Mouse (Mus musculus) hindbrain, embryonic 14.5 days (tissue): ENCODE data around the gene Pcnx3. TPM values are rescaled to one million over a fixed set of nuclear protein-coding genes. Genes with fewer than 3 reads are reported as not detected.

Experiments used
- ATAC-seq: fragments of 200-750 bp; cut with Nextera tagmentation; 2 replicates; pipeline ENCODE4 v1.8.0; 2017; ENCODE audit warnings: moderate number of reproducible peaks, mild to moderate bottlenecking, moderate TSS enrichment, moderate library complexity; ENCODE audit not compliant: low FRiP score
- DNase-seq: peaks from one replicate; pipeline ENCODE4 v3.0.0-alpha.2; 2015; ENCODE audit warnings: low spot score
- H3K27ac ChIP-seq: fragments of 300-500 bp; sonication (generic); 2 replicates; pipeline ENCODE4 v1.5.1; 2014; ENCODE audit warnings: mild to moderate bottlenecking, moderate library complexity
- H3K27me3 ChIP-seq: fragments of 300-500 bp; sonication (generic); 2 replicates; pipeline ENCODE4 v1.6.1; 2014; ENCODE audit warnings: mild to moderate bottlenecking, low read length, mixed read lengths; ENCODE audit not compliant: control insufficient read depth, insufficient read depth
- H3K36me3 ChIP-seq: fragments of 300-500 bp; sonication (generic); replicated peaks from 2 replicates; pipeline ENCODE4 v1.6.1; 2014; ENCODE audit not compliant: control insufficient read depth, insufficient read depth
- H3K4me1 ChIP-seq: fragments of 300-500 bp; sonication (generic); replicated peaks from 2 replicates; pipeline ENCODE4 v1.6.1; 2014; ENCODE audit warnings: antibody characterized with exemption, low read length, mixed read lengths; ENCODE audit not compliant: control insufficient read depth, insufficient read depth
- H3K4me2 ChIP-seq: fragments of 300-500 bp; sonication (generic); replicated peaks from 2 replicates; pipeline ENCODE4 v1.6.1; 2014; ENCODE audit warnings: mild to moderate bottlenecking, moderate library complexity
- H3K4me3 ChIP-seq: fragments of 300-500 bp; sonication (generic); replicated peaks from 2 replicates; pipeline ENCODE4 v1.5.1; 2014; ENCODE audit warnings: mild to moderate bottlenecking, low read length
- H3K9ac ChIP-seq: fragments of 300-500 bp; sonication (generic); 2 replicates; pipeline ENCODE4 v1.6.1; 2014
- H3K9me3 ChIP-seq: fragments of 300-500 bp; sonication (generic); 2 replicates; pipeline ENCODE4 v1.6.1; 2016; ENCODE audit warnings: low read length; ENCODE audit not compliant: control insufficient read depth
- WGBS: fragments of 180-500 bp; shearing (Covaris S2); extraction: QIAGEN DNeasy Blood & Tissue Kit; methylation state at CpG from one replicate; pipeline ENCODE4 v1.1.7; 2014; 5-methylcytosine and 5-hydroxymethylcytosine counted together
- polyA plus RNA-seq: library from polyadenylated mRNA; unstranded; fragments of >200 nt; fragmentation: Nextera tagmentation; extraction: Ambion mirVana; gene quantifications from 2 replicates; pipeline ENCODE4 v1.2.1, GENCODE M21; 2014

Pcnx3 gene
- polyA plus RNA-seq, 1 experiment from 2014 or later, result 32.1 TPM

GRCm38 (mm10) chr19:5666386-5666785 lies 22.3 kb downstream of the Pcnx3 start:
- no peak overlapping the region for H3K4me2 ChIP-seq
- no peak overlapping the region for H3K9ac ChIP-seq
- H3K4me3 ChIP-seq, result no peak overlapping the region
- WGBS, result 86% methylated on average over 18 of the region's 18 CpGs
- no peak for ATAC-seq
- no peaks in the 10 kb centered on the region for H3K27me3 ChIP-seq
- H3K27ac ChIP-seq, result no peak overlapping the region
- peaks cover 67% of the 10 kb centered on the region for H3K36me3 ChIP-seq
- H3K4me1 ChIP-seq, result peaks cover 12% of the 10 kb centered on the region
- H3K9me3 ChIP-seq, result no peaks in the 10 kb centered on the region
- DNase-seq, result no peak

- Histone ChIP-seq H3K4me1 (peaks cover 12% of the 10 kb centered on the region), H3K4me3 (no peak overlapping the region), H3K27me3 (no peaks in the 10 kb centered on the region), H3K36me3 (peaks cover 58% of the 10 kb centered on the region), H3K9ac (no peak overlapping the region), H3K9me3 (no peaks in the 10 kb centered on the region), H3K4me2 (no peak overlapping the region), H3K27ac (no peak overlapping the region)
- 93% methylated on average over 15 of the region's 15 CpGs for WGBS
- ATAC-seq (no peak), DNase-seq (no peak)
These were observed 23.2 kb downstream of the Pcnx3 start for GRCm38 (mm10) chr19:5665465-5665864.

GRCm38 (mm10) chr19:5664669-5665257 lies 23.9 kb downstream of the Pcnx3 start:
- Histone ChIP-seq H3K4me3 (no peak overlapping the region), H3K4me1 (peaks cover 12% of the 10 kb centered on the region), H3K27me3 (no peaks in the 10 kb centered on the region), H3K9ac (no peak overlapping the region), H3K9me3 (no peaks in the 10 kb centered on the region), H3K27ac (no peak overlapping the region), H3K36me3 (peaks cover 57% of the 10 kb centered on the region), H3K4me2 (no peak overlapping the region)
- WGBS, result 94% methylated on average over 10 of the region's 10 CpGs
- no peak for DNase-seq
- ATAC-seq, result no peak

DNA sequence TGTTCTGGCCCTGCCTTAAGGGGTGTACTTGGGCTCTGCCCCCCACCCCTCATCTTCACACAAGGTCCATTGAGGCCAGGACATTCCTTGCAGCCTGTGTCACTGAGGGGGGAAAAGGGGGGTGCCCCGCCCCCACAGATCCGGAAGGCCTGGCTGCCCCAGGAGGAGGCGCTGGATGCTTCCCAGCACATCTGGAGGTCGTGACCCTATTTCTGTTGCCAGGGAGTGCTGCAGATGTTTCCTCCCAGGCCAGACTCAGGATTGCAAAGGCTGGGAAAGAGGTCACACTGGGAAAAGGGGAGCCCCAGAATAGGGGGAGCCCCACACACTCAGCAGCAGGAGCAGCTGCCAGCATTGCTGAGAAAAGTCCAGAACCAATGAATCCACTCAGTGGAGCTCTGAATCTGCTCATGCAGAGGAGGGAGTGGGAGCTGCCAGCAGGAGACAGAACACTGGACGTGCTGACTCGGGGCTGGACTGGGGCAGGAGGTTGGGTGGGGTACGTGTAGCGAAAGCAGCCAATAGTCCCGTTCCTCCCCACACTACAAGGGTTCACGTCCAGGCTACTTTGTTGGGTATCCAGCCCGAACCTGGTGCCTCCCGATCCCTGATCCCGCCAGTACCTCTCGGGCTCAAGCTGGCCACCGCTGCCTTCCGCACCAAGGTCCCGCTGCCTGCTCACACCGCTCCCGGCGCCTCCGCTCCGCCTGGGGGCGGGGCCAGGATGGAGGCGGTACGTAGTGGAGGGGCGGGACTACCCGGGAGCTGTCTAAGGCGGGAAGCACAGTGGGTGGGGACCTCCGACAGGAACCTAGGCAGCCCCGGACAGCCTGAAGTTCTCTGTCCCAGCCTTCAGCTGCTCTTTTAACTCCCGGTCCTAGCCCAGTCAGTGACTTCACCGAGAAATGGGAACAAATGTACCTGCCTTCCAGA lies 25.5 kb downstream of the Pcnx3 start, which contains the start of gene Sipa1:
Sipa1 (minus strand) TSS at position 727 of the 933 bp plus-strand sequence.
- Histone ChIP-seq H3K9me3 (no peaks in the 10 kb centered on the region), H3K27ac (peak within 1 kb of the TSS; percentile 51), H3K9ac (peak within 1 kb of the TSS; percentile 28), H3K27me3 (no peaks in the 10 kb centered on the region), H3K4me3 (peak within 1 kb of the TSS; percentile 31), H3K4me2 (peak within 1 kb of the TSS; percentile 50), H3K4me1 (peaks cover 12% of the 10 kb centered on the region), H3K36me3 (peaks cover 44% of the 10 kb centered on the region)
- WGBS, result 1% methylated on average over 32 of the region's 32 CpGs
- peak; percentile 70 for ATAC-seq
- peak; percentile 68 for DNase-seq

- Histone ChIP-seq H3K4me3 (peak overlapping the region; percentile 31), H3K27me3 (no peaks in the 10 kb centered on the region), H3K9me3 (no peaks in the 10 kb centered on the region), H3K9ac (peak overlapping the region; percentile 28; the same call in 1 of the 2 replicates), H3K27ac (0 out of 2 replicates have a peak overlapping the region, but pooled peaks have one; percentile 51), H3K4me2 (peak overlapping the region; percentile 50), H3K4me1 (peaks cover 12% of the 10 kb centered on the region), H3K36me3 (peaks cover 34% of the 10 kb centered on the region)
- ATAC-seq, result no peak
- no peak for DNase-seq
- 76% methylated on average over 8 of the region's 8 CpGs for WGBS
These were observed 26.4 kb downstream of the Pcnx3 start for GRCm38 (mm10) chr19:5662310-5662709.

- peaks cover 4% of the 10 kb centered on the region for H3K27me3 ChIP-seq
- DNase-seq (no peak), ATAC-seq (no peak)
- peaks cover 12% of the 10 kb centered on the region for H3K4me1 ChIP-seq
- no peak overlapping the region for H3K4me3 ChIP-seq
- 88% methylated on average over 16 of the region's 16 CpGs for WGBS
- H3K9me3 ChIP-seq, result no peaks in the 10 kb centered on the region
- H3K9ac ChIP-seq, result no peak overlapping the region
- H3K27ac ChIP-seq, result no peak overlapping the region
- H3K36me3 ChIP-seq, result peaks cover 23% of the 10 kb centered on the region
- H3K4me2 ChIP-seq, result no peak overlapping the region
These were observed 27.6 kb downstream of the Pcnx3 start for GRCm38 (mm10) chr19:5660942-5661751.

GRCm38 (mm10) chr19:5654720-5655298 lies 33.9 kb downstream of the Pcnx3 start:
- ATAC-seq, result no peak

GRCm38 (mm10) chr19:5653969-5654719 lies 34.6 kb downstream of the Pcnx3 start:
- DNase-seq (peak; percentile 37), ATAC-seq (peak; percentile 57)
- Histone ChIP-seq H3K27ac (no peak overlapping the region), H3K9me3 (no peaks in the 10 kb centered on the region), H3K4me2 (peak overlapping the region; percentile 58), H3K9ac (peak overlapping the region; percentile 55), H3K4me3 (peak overlapping the region; percentile 35), H3K27me3 (peaks cover 35% of the 10 kb centered on the region), H3K36me3 (0 out of 2 replicates have a peak, but pooled peaks cover 7% of the 10 kb centered on the region), H3K4me1 (peaks cover 14% of the 10 kb centered on the region)
- WGBS, result 9% methylated on average over 62 of the region's 62 CpGs

More at GRCm38 (mm10) chr19:5654720-5655298, 33.9 kb downstream of the Pcnx3 start:
- peak overlapping the region; percentile 55 for H3K9ac ChIP-seq
- H3K4me3 ChIP-seq, result peak overlapping the region; percentile 35
- peaks cover 35% of the 10 kb centered on the region for H3K27me3 ChIP-seq
- no peak for DNase-seq
- 0 out of 2 replicates have a peak, but pooled peaks cover 7% of the 10 kb centered on the region for H3K36me3 ChIP-seq
- peaks cover 12% of the 10 kb centered on the region for H3K4me1 ChIP-seq
- WGBS, result 13% methylated on average over 43 of the region's 43 CpGs
- peak overlapping the region; percentile 58 for H3K4me2 ChIP-seq
- H3K9me3 ChIP-seq, result no peaks in the 10 kb centered on the region
- no peak overlapping the region for H3K27ac ChIP-seq
